Mouse (Mus musculus) G1E (cell line): Measurements from ENCODE around the gene Trmt112.

Source experiments
- CTCF ChIP-seq: IDR thresholded peaks from 2 replicates; pipeline ENCODE4 v1.5.1; 2012; ENCODE audit warnings: low read depth, low read length, inconsistent platforms, mixed read lengths
- POLR2AphosphoS5 ChIP-seq: IDR thresholded peaks from 2 replicates; pipeline ENCODE4 v1.6.1; 2012; ENCODE audit warnings: low read depth, low read length, inconsistent platforms; ENCODE audit not compliant: insufficient replicate concordance

DNA sequence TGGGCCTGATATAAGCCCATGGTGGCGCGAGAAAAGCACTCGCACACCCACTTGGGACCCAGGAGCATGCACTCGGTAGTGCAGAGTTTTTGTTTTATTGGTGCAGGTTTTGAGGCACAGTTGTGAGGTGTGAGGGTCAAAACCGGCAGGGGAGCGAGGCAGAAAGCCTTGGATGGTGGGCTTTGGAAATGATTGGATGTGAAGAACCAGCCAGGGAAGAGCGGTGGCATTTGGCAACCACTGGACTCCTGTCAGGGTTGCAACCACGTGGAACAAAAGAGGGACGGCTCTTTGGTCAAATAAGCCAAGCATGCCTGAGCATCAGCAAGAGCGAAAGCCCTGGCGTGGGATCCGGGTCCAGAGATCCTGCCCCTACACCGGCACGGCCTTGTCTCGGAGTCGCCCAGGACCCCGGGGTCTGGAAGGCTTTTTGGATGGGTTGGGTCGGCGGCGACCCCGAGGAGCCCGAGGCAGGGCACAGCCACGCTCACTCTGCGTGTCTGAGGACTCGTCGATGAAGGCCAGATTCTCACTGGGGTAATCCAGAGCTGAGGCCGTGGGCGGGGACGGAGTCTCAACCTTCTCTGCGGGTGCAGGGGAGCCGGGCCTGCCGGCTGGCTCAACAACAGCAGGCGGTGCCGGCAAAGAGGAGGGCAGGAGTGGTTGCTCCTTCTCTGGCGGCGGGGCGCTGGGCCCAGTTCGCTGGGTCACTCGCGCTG is 16.3 kb downstream of the Trmt112 start:
- TF ChIP-seq CTCF (no peak), POLR2AphosphoS5 (no peak)
